Mouse (Mus musculus): ENCODE measurements around the gene Dupd1. TPM values are rescaled to one million over a fixed set of nuclear protein-coding genes. Genes with fewer than 3 reads are reported as not detected.

Gene Dupd1
- total RNA-seq (2021) (under 1 TPM; 0.58 to 0.62 TPM), polyA plus RNA-seq (2012; rRNA removed) (0.40 and 0.49 TPM in 2 replicates)
- long read RNA-seq, partial matches to known transcripts, result 0 of 1 reads
- long read RNA-seq, other reads (novel, unspliced or antisense), result 1 of 1 reads

DNA sequence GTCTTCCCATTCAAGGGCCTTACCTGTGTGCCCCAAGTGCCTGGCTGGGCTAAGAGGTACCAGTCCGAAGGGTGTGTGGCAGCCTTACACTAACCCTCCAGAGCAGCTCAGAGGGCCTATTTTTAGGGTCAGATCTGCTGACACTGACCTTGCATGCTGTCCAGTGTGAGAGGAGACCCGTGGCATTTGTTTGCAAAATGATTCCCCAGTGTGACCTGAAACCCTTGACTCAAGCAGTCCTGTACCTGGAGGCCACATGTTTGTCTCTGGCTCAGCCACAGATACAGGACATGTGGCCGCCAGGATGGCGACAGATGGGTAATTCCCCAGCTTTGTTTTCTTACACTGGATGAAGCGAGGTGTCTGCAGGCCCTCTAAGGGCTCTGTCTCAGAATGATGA is at the start of gene Dupd1:
TSS of gene Dupd1 (minus strand) at position 91 of the 400 bp plus-strand sequence.
- DNase-seq, result no peak

DNA sequence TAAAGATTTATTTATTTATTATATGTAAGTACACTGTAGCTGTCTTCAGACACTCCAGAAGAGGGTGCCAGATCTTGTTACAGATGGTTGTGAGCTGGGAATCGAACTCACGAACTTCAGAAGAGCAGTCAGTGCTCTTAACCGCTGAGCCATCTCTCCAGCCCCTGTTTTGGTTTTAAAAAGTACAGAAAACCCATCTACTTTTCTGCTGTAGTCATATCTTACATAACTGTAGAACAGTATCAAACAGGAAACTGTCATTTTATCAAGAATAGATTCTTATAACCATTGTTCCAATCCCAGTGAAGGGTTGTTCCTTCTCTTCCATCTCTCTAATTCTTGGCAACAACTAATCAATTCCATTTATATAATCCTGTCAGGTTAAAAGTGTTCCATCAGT is 49.4 kb upstream of the Dupd1 start:
- DNase-seq, result no peak

GRCm38 (mm10) chr14:21761560-21761959 is 47.2 kb upstream of the Dupd1 start:
- DNase-seq, result peak; percentile 45

DNA sequence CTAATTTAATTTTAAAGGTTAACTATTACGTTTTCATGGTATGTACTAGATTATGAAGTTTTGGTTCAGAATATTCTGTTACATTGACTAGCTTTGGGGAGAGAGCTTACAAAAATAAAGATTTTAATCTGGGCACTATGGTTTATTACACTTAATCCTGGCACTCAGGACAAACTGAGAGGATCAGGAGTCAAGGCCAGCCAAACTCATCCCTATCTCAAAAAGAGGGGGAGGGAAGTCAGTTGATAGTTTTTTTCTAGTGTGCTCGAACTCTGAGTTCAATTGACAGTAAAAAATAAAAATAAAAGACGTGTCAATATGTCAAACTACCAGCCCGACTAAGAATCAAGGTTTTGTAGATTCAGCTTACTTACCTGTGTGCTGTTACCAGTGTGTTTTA is 39.0 kb upstream of the Dupd1 start:
- no peak for DNase-seq

- no peak for DNase-seq
Measured at GRCm38 (mm10) chr14:21752411-21752810, 38.0 kb upstream of the Dupd1 start.

DNA sequence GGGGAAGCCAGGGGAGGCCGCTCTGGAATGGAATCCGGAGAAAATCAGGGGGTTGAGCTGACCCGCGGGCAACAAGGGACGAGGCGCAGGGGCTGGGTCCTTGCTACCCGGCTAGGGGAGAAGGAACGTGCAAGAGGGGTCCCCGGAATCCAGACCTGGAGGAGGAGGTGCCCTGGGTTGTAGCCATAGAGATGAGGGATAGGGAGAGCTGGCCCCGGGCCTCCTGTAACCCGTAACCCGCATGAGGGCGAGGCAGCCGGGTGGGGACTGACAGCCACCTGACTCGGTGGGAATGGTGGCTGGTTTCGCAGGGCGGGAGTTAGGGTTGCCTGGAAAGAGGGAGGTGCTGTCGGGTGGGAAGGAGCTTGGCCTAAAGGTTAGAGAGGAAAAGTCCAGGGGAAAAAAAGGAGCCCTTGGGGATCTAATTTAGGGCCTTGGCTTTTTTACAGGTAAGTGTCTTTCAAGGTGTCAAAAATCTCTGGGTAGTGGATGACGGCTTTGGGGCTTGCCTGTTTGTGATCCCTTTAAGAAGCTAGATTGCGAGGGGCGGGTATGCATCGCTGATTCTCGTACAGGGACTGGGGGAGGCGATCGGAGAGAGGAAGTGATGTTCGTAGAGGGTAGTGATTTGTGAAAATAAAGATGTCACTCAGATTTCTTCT is 36.6 kb upstream of the Dupd1 start, which contains the start of gene Dusp13:
TSS of gene Dusp13 (minus strand) at position 301 of the 662 bp plus-strand sequence.
- peak; percentile 87 for DNase-seq

GRCm38 (mm10) chr14:21750008-21750880 is 35.9 kb upstream of the Dupd1 start, which contains the start of gene Samd8:
Gene Samd8 (plus strand): TSS chr14:21750531.
- DNase-seq, result peak; percentile 93

DNA sequence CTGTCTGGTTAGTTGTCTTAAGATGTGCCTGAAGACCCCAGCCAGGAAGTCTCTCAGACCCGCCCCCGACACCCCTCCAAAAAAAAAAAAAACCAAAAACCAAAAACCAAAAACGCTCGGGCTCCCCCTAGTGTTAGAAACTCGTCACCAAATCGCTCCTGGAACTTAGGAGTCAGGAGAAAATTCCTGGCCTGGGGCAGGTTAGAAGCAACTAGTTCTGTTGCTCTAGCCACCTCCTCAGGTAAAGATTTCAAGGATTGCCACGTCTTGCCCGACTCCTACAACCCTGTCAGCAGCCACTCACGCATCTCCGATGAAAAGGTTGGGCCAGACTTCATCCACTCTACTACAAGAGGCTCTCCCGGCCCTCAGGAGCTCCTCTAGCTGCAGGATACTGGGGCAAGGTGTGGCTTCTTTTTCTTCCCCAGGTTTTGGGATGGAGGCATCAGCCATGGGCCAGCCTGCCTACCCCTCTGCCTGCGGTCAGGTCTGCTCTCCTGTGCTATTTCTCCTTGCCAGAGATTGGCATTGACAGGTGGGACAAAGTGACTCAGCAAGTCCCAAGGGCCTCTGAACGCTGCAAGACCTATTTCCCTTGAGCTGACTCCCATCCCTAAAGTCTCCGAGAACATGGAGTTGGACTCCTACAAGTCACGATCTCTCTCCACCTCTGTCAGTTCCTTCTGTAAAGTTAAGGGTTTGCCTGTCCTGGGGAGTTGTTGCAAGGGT is 33.9 kb upstream of the Dupd1 start:
- DNase-seq, result peak; percentile 15

DNA sequence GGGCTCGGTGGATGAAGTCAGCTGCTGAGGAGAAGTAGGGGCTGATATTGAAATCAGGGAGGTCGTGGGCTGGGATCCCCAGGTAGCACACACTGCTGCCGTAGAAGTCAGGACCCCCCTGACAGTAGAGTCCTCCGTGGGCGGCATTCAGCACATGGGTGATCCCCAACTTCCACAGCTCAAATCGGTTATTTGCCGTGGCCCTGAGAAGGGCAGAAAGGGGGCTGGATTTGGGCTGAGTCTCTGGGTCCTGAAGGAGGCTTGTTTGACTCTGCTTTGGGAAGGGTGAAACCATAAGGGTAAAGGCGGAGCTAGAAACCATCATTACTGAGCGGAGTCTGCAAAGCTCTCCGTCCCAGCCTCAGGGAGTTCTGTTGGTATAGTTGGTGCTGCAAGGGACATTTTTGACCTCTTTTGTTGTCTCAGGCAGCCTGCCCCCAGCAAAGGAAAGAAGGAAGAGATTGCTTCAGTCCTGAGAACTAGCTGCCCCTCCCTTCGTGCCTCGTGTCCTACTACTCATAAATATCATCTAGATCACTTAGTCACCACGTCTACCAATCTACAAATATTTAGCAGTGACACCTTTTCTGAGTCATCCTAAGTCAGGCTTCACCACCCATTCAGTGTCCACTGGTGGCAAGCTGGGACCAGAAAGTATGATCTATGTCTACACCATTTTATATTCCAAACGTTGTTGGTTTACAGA is 33.2 kb upstream of the Dupd1 start:
- DNase-seq, result peak; percentile 46

DNA sequence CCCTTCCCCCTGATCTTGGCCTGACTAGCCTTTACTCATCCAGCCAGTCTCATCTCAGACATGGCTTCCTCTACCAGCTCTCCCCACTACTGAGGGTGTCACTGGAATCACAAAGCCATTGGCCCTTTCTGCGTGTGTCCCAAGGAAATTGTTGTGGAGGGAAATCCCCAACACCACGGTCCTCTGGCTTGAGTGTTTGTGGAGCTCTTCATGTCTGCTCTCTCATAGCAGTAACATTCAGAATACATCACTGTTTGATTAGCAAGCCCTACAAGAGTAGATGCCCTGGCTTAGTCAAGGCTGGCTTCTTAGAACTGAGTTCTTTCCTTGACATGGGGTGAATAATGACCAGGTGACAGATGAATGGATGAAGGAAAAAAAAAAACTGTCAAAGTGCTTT is 32.5 kb upstream of the Dupd1 start:
- DNase-seq, result no peak

DNA sequence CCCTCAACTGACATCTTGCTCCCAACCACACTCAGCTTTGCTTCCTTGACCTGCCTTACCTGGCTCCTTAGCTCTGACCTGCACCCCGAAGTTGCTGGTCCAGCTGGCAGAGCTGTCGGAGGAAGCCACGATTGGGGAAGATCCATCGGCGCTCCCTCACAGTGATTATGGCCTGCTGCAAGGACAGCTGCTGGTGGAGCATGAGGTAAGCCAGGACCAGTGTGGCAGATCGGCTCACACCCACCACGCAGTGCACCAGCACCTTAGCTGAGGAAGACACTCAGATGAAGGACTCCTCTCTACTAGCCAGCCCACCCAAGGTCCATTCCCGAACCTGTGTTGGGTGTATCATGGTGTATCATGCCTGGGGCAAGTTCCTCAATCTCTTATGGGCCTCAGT is 31.9 kb upstream of the Dupd1 start:
- DNase-seq, result no peak

DNA sequence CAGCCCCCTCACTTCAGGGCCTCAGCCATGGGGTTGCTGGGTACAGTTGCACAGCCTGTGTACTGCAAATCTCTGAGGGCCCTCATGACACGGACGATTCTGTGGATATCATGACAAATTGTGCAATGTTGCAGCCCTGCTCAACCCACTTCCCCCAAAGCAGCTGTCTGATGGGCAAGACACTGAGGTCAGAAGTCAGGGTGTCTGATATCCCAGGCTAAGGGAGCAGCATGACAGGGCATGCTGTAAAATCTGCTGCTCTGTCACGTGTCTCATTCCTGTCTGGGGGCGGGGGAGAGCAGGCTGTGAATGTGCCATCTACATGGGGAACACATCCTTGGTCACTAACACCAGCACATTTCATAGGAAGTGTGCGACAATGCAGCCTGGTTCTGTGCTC is 30.8 kb upstream of the Dupd1 start:
- DNase-seq, result no peak

GRCm38 (mm10) chr14:21744169-21744568 is 29.8 kb upstream of the Dupd1 start:
- DNase-seq, result no peak

GRCm38 (mm10) chr14:21742441-21742840 is 28.1 kb upstream of the Dupd1 start:
- DNase-seq, result no peak

DNA sequence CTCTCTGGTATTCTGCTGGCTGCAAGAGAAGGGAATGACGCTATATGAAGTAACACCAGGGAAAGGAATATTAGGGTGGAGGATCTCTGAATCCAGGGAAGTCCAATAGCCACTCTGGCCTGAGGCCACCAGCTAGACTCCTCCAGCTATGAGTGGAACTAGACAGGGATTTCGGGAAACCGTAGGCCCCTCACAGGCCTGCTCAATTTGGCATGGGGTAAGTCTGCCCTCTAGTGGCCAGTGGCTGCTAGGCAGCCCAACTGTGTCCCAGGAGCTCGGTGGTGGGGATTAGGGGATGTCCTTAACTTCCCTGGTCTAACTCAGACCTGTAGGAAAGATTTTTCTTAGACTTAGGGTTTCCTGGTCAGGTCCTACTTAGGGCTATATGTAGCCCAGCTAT is 27.4 kb upstream of the Dupd1 start:
- peak; percentile 83 for DNase-seq

GRCm38 (mm10) chr14:21741314-21741713 is 26.9 kb upstream of the Dupd1 start:
- DNase-seq, result no peak

DNA sequence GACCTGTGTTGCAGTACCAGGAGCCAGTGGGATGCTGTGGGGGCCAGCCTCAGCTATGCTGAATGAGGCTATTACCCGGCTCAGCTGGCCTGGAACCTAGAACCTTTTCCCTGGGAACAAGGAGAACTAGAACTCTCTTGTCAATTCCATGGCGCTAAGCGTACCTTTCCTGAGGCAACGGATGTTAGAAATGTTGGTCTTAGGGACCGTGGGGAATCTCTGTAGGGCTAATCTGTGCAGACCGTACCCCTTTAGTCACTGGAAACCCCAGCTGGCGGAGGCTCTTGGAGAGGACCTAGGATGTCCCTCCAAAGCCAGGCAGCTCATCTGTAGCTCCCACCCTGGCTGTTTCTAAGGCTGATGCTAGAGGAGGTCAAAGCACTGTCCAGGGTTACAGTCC is 26.0 kb upstream of the Dupd1 start:
- DNase-seq, result no peak

DNA sequence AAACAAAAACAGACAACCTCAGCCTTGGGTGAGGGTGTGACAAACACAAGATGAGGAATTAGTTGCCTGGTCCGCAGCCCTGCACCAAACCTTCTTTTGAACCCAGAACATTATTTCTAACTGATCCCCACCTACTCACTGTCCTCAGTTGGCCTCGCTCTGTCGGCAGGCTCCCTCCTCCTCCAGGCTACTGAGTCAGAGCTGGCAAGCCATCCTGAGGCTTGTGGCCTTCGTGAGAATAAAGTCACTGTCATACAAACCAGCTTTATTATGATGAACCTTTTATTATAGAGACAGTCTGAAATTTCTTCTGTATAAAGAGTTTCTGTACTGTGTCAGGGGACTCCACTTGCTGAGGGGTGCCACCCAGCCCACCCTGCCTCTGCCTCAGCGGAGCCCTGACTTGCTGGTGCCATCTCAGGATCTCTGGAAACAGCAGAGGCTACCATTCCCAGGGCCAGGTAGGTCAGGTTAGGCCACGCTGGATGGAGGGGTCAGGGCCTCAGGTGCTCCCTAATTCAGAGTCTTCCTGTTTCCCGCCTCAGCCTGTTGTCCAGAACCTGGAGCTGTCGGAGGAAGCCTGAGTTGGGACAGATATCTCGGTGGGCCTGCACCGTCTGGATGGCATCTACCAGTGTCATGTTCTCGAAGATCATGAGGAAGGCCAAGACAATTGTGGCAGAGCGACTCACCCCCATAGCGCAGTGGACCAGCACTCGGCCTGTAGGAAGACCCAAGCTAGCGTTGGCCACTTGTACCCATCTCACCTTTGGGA is 18.9 kb upstream of the Dupd1 start:
- peak; percentile 52 for DNase-seq

- DNase-seq, result no peak
Measured at GRCm38 (mm10) chr14:21729936-21730335, 15.6 kb upstream of the Dupd1 start.

- DNase-seq, result no peak
Measured at GRCm38 (mm10) chr14:21729031-21729732, 14.8 kb upstream of the Dupd1 start.

Data from adrenal gland, adult 2 months (tissue).